Mouse (Mus musculus) thymus, adult 2 months (tissue): ENCODE data around the gene Grin1. TPM values are rescaled to one million over a fixed set of nuclear protein-coding genes. Genes with fewer than 3 reads are reported as not detected.

ENCODE experiments used
- DNase-seq: peaks from one replicate; pipeline ENCODE4 v3.0.0; 2021
- H3K27ac ChIP-seq: fragments of 200-500 bp; 2 replicates; pipeline ENCODE4 v1.5.1; 2012; ENCODE audit warnings: low read length, control low read depth; ENCODE audit not compliant: control insufficient read depth, insufficient read depth
- H3K27me3 ChIP-seq: fragments of 200-500 bp; 2 replicates; pipeline ENCODE4 v1.6.1; 2012; ENCODE audit warnings: mild to moderate bottlenecking, low read length, moderate library complexity, mixed read lengths; ENCODE audit not compliant: control insufficient read depth, insufficient read depth
- H3K36me3 ChIP-seq: fragments of 200-500 bp; 2 replicates; pipeline ENCODE4 v1.6.1; 2012; ENCODE audit warnings: mild to moderate bottlenecking, low read length, moderate library complexity; ENCODE audit not compliant: control insufficient read depth, insufficient read depth
- H3K4me1 ChIP-seq: fragments of 200-500 bp; replicated peaks from 2 replicates; pipeline ENCODE4 v1.6.1; 2012; ENCODE audit warnings: low read length; ENCODE audit not compliant: control insufficient read depth, insufficient read depth
- H3K4me3 ChIP-seq: fragments of 200-500 bp; 2 replicates; pipeline ENCODE4 v1.5.1; 2012; ENCODE audit warnings: mild to moderate bottlenecking, low read length, control low read depth, moderate library complexity; ENCODE audit not compliant: control insufficient read depth, insufficient read depth
- CTCF ChIP-seq: fragments of 200-500 bp; IDR thresholded peaks from 2 replicates; pipeline ENCODE4 v1.5.1; 2012; ENCODE audit warnings: mild to moderate bottlenecking, control low read depth, low read length, moderate library complexity, borderline replicate concordance; ENCODE audit not compliant: control insufficient read depth, poor library complexity, insufficient read depth; ENCODE audit errors: extremely low read depth
- POLR2A ChIP-seq: fragments of 200-500 bp; IDR thresholded peaks from 2 replicates; pipeline ENCODE4 v1.6.1; 2012; ENCODE audit warnings: mild to moderate bottlenecking, low read length, control low read depth, moderate library complexity; ENCODE audit not compliant: control insufficient read depth, poor library complexity, insufficient read depth; ENCODE audit errors: extremely low read depth
- WGBS: fragments of 180-500 bp; shearing (Covaris S2); methylation state at CpG from one replicate; pipeline ENCODE4 v1.1.7; 2018; 5-methylcytosine and 5-hydroxymethylcytosine counted together
- polyA plus RNA-seq: library from polyadenylated mRNA; depleted of rRNA; stranded (reverse); fragments of >200 nt; gene quantifications from 2 replicates; pipeline ENCODE4 v1.2.3, GENCODE M21; 2012

Gene Grin1
- polyA plus RNA-seq, 1 experiment, result 0.50 TPM

- WGBS, result 87% methylated on average over 7 of the region's 7 CpGs
- Histone ChIP-seq H3K4me3 (no peak overlapping the region), H3K36me3 (peaks cover 18% of the 10 kb centered on the region), H3K27ac (no peak overlapping the region), H3K4me1 (no peaks in the 10 kb centered on the region), H3K27me3 (peaks cover 17% of the 10 kb centered on the region)
- TF ChIP-seq CTCF (no peak), POLR2A (no peak)
- no peak for DNase-seq
Measured at GRCm38 (mm10) chr2:25288734-25289345, 30.1 kb downstream of the Grin1 start.

GRCm38 (mm10) chr2:25287927-25288649 lies 30.9 kb downstream of the Grin1 start, which contains the start of gene Tmem210:
Gene Tmem210 (plus strand): TSS chr2:25288145.
- no peak within 1 kb of the TSS for H3K27ac ChIP-seq
- H3K27me3 ChIP-seq, result peaks cover 17% of the 10 kb centered on the region
- 95% methylated on average over 6 of the region's 6 CpGs for WGBS

GRCm38 (mm10) chr2:25286837-25287636 lies 31.9 kb downstream of the Grin1 start:
- peaks cover 12% of the 10 kb centered on the region for H3K27me3 ChIP-seq
- WGBS, result 65% methylated on average over 7 of the region's 7 CpGs
- DNase-seq, result no peak
- H3K4me3 ChIP-seq, result no peak overlapping the region
- H3K27ac ChIP-seq, result no peak overlapping the region
- H3K4me1 ChIP-seq, result no peaks in the 10 kb centered on the region
- TF ChIP-seq POLR2A (no peak), CTCF (no peak)
- peaks cover 18% of the 10 kb centered on the region for H3K36me3 ChIP-seq

More at GRCm38 (mm10) chr2:25287927-25288649, 30.9 kb downstream of the Grin1 start, which contains the start of gene Tmem210:
- Histone ChIP-seq H3K36me3 (peaks cover 18% of the 10 kb centered on the region), H3K4me3 (no peak within 1 kb of the TSS), H3K4me1 (no peaks in the 10 kb centered on the region)
- TF ChIP-seq POLR2A (no peak), CTCF (no peak)
- DNase-seq, result no peak

GRCm38 (mm10) chr2:25286314-25286713 lies 32.7 kb downstream of the Grin1 start:
- Histone ChIP-seq H3K36me3 (peaks cover 18% of the 10 kb centered on the region), H3K4me3 (no peak overlapping the region), H3K27me3 (peaks cover 10% of the 10 kb centered on the region; the same call in 1 of the 2 replicates), H3K4me1 (no peaks in the 10 kb centered on the region), H3K27ac (no peak overlapping the region)
- 89% methylated on average over 1 of the region's 1 CpGs for WGBS
- DNase-seq, result no peak
- no peak for TF ChIP-seq POLR2A
- TF ChIP-seq CTCF, result no peak

GRCm38 (mm10) chr2:25285551-25285950 lies 33.4 kb downstream of the Grin1 start:
- Histone ChIP-seq H3K27ac (no peak overlapping the region), H3K4me3 (no peak overlapping the region), H3K27me3 (peaks cover 6% of the 10 kb centered on the region; the same call in 1 of the 2 replicates), H3K36me3 (peaks cover 25% of the 10 kb centered on the region), H3K4me1 (no peaks in the 10 kb centered on the region)
- no peak for DNase-seq
- TF ChIP-seq CTCF, result no peak
- no peak for TF ChIP-seq POLR2A
- WGBS, result 97% methylated on average over 2 of the region's 2 CpGs
